Mouse (Mus musculus): ENCODE data around the gene Mrps12.

GRCm38 (mm10) chr7:28765211-28765610 is 23.6 kb upstream of the Mrps12 start:
- no peak for TF ChIP-seq CTCF (IDR thresholded peaks at IDR 0.05; ENCODE audit: borderline replicate concordance, control insufficient read depth, extremely low read depth, insufficient read depth, low read length, poor library complexity)
- no peak for TF ChIP-seq POLR2A (IDR thresholded peaks at IDR 0.05; ENCODE audit: control insufficient read depth, extremely low read depth, insufficient read depth, low read length, poor library complexity)

All from thymus, adult 2 months (tissue).